29 mouse cellular contexts compared by ENCODE assay signal in the genomic region with DNA sequence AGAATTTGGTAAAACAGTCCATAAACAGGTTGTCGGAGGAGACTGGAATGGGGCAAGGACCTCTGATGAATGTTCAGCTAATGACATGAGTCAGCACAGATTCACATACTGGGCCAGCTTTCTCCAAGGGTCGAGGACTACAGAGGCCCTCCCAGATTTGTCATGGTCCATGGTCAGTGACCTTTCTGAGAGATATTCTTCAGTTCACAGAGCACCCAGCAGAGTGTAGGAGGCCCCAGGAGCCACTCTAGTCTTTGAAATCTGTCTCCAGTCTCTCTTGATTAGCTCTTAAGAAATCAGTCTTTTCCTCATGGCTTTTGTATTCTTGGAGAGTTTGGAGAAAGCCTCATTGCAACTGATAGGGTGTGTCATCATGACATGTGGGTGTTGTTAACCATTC. TPM values are rescaled to one million over a fixed set of nuclear protein-coding genes. Genes with fewer than 3 reads are reported as not detected.
DNase-seq lines count a peak whose midpoint lies in the region; TF ChIP-seq lines count a peak whose summit lies in the region.
"Had no signal": no experiment of that assay in that cellular context is flagged by ENCODE, and none has a peak within 500 bp of the region (broad histone marks: within the 10 kb centered on the region; RNA-seq: fewer than 3 reads in every experiment).

No protein-coding gene starts in this region.

- peak overlapping the region; percentile 68 for H3K4me2 ChIP-seq in myocyte (ENCODE audit: low read depth)
- H3K4me2 ChIP-seq: forebrain, embryonic 13.5 days; hindbrain, embryonic 15.5 days; midbrain, embryonic 15.5 days had no signal

- no peaks in the 10 kb centered on the region for H3K36me3 ChIP-seq in myocyte (ENCODE audit: control insufficient read depth, insufficient read depth)
- H3K36me3 ChIP-seq: hindbrain, embryonic 10.5 days; hindbrain, embryonic 15.5 days; midbrain, embryonic 10.5 days; midbrain, embryonic 15.5 days had no signal

- peak overlapping the region; percentile 10 for H3K4me3 ChIP-seq in myocyte
- H3K4me3 ChIP-seq: forebrain, embryonic 13.5 days; hindbrain, embryonic 10.5 days; hindbrain, embryonic 15.5 days; midbrain, embryonic 10.5 days; midbrain, embryonic 15.5 days had no signal

- H3K27me3 ChIP-seq in myocyte (ENCODE audit: control insufficient read depth, insufficient read depth, insufficient read length): no peaks in the 10 kb centered on the region
- H3K27me3 ChIP-seq: forebrain, embryonic 13.5 days; hindbrain, embryonic 15.5 days; midbrain, embryonic 15.5 days had no signal

- peak; percentile 71 to 86 for DNase-seq in adrenal gland, adult (ENCODE audit: inconsistent age in 2 of 2, low spot score in 1 of 2)
- DNase-seq in adrenal gland, postnatal 25 days: no peak
- DNase-seq in kidney, adult 9 months: peak; percentile 62
- DNase-seq in kidney, postnatal 10 days: no peak
- peak; percentile 29 for DNase-seq in adrenal gland, postnatal 10 days
- DNase-seq in thymus, postnatal 4 days: no peak
- DNase-seq in cerebellum, adult 18-20 months: no peak
- DNase-seq: cerebellum, adult 11-12 months; cerebellum, postnatal 14 days; gastrocnemius, postnatal 14 days; heart, postnatal 14 days; layer of hippocampus, adult 9-11 months; liver; lung, adult 2 months; lung, postnatal 10 days; right cerebral cortex, postnatal 25 days; thymus, adult 18-20 months; thymus, postnatal 25 days had no signal

- TF ChIP-seq POLR2A in myocyte (IDR thresholded peaks at IDR 0.05; ENCODE audit: insufficient read length, low read depth): no peak

- H3ac ChIP-seq in myocyte (ENCODE audit: control insufficient read depth, insufficient read length): no peak overlapping the region

- H3K79me2 ChIP-seq in myocyte (ENCODE audit: control insufficient read depth, insufficient read depth): no peaks in the 10 kb centered on the region

TF ChIP-seq in myocyte, 11 proteins besides CTCF, POLR2A, EP300 and RAD21:
- TF ChIP-seq POLR2AphosphoS2 (IDR thresholded peaks at IDR 0.05; ENCODE audit: insufficient read length, low read depth) (no peak), CEBPB (IDR thresholded peaks at IDR 0.05; ENCODE audit: insufficient read depth, poor library complexity, severe bottlenecking) (no peak), MYOG (IDR thresholded peaks at IDR 0.05; ENCODE audit: control insufficient read depth in 1 of 3, insufficient read depth in 1 of 3, insufficient read length in 2 of 3, low read depth in 2 of 3) (no peak), USF1 (IDR thresholded peaks at IDR 0.05; ENCODE audit: low read depth) (no peak), TCF12 (IDR thresholded peaks at IDR 0.05; ENCODE audit: insufficient read depth, poor library complexity, severe bottlenecking) (no peak), REST (IDR thresholded peaks at IDR 0.05; ENCODE audit: insufficient read depth, insufficient read length) (no peak), MAX (IDR thresholded peaks at IDR 0.05; ENCODE audit: low read depth) (no peak), TCF3 (IDR thresholded peaks at IDR 0.05; ENCODE audit: insufficient read length, low read depth) (no peak), MYOD1 (IDR thresholded peaks at IDR 0.05; ENCODE audit: control insufficient read depth in 1 of 3, insufficient read length in 2 of 3, low read depth in 2 of 3) (no peak), E2F4 (IDR thresholded peaks at IDR 0.05; ENCODE audit: insufficient read depth) (no peak)

RNA-seq across cellular contexts. Expression of a gene that starts 39.6 kb away (rescaled TPM):
- total RNA-seq in adrenal gland, postnatal 25 days (2021): 16.8 and 18.0 TPM in 2 replicates
- 10 to 100 TPM; 10.4 to 15.0 TPM for total RNA-seq in adrenal gland, postnatal 10 days (2021)
- polyA plus RNA-seq in myocyte (2012; fragmentation: generic; extraction: Trizol): 20.4 TPM

RNA-seq across cellular contexts. Expression of a gene that starts 39.9 kb away (rescaled TPM):
- total RNA-seq in adrenal gland, postnatal 25 days (2021): 29.9 and 36.9 TPM in 2 replicates
- 10 to 100 TPM; 28.8 to 32.8 TPM for total RNA-seq in adrenal gland, postnatal 10 days (2021)
- polyA plus RNA-seq in myocyte (2012; fragmentation: generic; extraction: Trizol): 50.0 TPM

RNA-seq across cellular contexts. Expression of a gene that starts 48.1 kb away (rescaled TPM):
- total RNA-seq in adrenal gland, postnatal 25 days (2021): not detected in 2 replicates
- under 1 TPM in 1 of 2 experiments, not detected in 1; 0.48 TPM for total RNA-seq in adrenal gland, postnatal 10 days (2021)
- polyA plus RNA-seq in myocyte (2012; fragmentation: generic; extraction: Trizol): 0.14 TPM
- total RNA-seq: granulocyte monocyte progenitor cell, adult 5-6 weeks; MEL; neutrophil, adult 5-6 weeks had no signal
- polyA plus RNA-seq: inflammation-experienced regulatory T-cells, adult 6 months; macrophage had no signal

Comparison
In these comparisons a context has a peak if more than half of its experiments do, and no peak if none do; other contexts are left out.
1. DNase-seq: peak in adrenal gland, adult (2 of 2), kidney, adult 9 months (single experiment) and adrenal gland, postnatal 10 days (single experiment); none in adrenal gland, postnatal 25 days (single experiment), kidney, postnatal 10 days (single experiment), thymus, postnatal 4 days (single experiment) and cerebellum, adult 18-20 months (0 of 2).